Mouse (Mus musculus) neural tube, embryonic 11.5 days (tissue): ENCODE data around the gene Adh4. TPM values are rescaled to one million over a fixed set of nuclear protein-coding genes. Genes with fewer than 3 reads are reported as not detected.

Experiments used
- ATAC-seq: fragments of 200-750 bp; cut with Nextera tagmentation; 2 replicates; pipeline ENCODE4 v1.8.0; 2017; ENCODE audit warnings: moderate number of reproducible peaks, mild to moderate bottlenecking, moderate TSS enrichment, moderate library complexity; ENCODE audit not compliant: insufficient read depth, low FRiP score, low TSS enrichment
- DNase-seq: peaks from one replicate; pipeline ENCODE4 v3.0.0-alpha.2; 2015; ENCODE audit warnings: low spot score
- H3K27ac ChIP-seq: fragments of 300-500 bp; sonication (generic); 2 replicates; pipeline ENCODE4 v1.5.1; 2014; ENCODE audit warnings: low read depth, mild to moderate bottlenecking, low read length
- H3K27me3 ChIP-seq: fragments of 300-500 bp; sonication (generic); 2 replicates; pipeline ENCODE4 v1.6.1; 2014; ENCODE audit warnings: mild to moderate bottlenecking, low read length, mixed read lengths; ENCODE audit not compliant: control insufficient read depth, insufficient read depth
- H3K36me3 ChIP-seq: fragments of 300-500 bp; sonication (generic); 2 replicates; pipeline ENCODE4 v1.6.1; 2014; ENCODE audit warnings: mild to moderate bottlenecking, low read length, moderate library complexity, mixed read lengths; ENCODE audit not compliant: control insufficient read depth, insufficient read depth
- H3K4me1 ChIP-seq: fragments of 300-500 bp; sonication (generic); 2 replicates; pipeline ENCODE4 v1.6.1; 2014; ENCODE audit warnings: low read length, mixed read lengths; ENCODE audit not compliant: control insufficient read depth, insufficient read depth
- H3K4me2 ChIP-seq: fragments of 300-500 bp; sonication (generic); 2 replicates; pipeline ENCODE4 v1.6.1; 2014; ENCODE audit warnings: low read depth, mild to moderate bottlenecking, moderate library complexity
- H3K4me3 ChIP-seq: fragments of 300-500 bp; sonication (generic); 2 replicates; pipeline ENCODE4 v1.5.1; 2014; ENCODE audit warnings: low read depth, low read length
- H3K9ac ChIP-seq: fragments of 300-500 bp; sonication (generic); 2 replicates; pipeline ENCODE4 v1.6.1; 2014; ENCODE audit warnings: mild to moderate bottlenecking, low read length
- H3K9me3 ChIP-seq: fragments of 300-500 bp; sonication (generic); 2 replicates; pipeline ENCODE4 v1.6.1; 2016; ENCODE audit warnings: low read length; ENCODE audit not compliant: control insufficient read depth
- WGBS: fragments of 180-500 bp; shearing (Covaris S2); extraction: QIAGEN DNeasy Blood & Tissue Kit; methylation state at CpG from one replicate; pipeline ENCODE4 v1.1.7; 2014; 5-methylcytosine and 5-hydroxymethylcytosine counted together
- polyA plus RNA-seq: library from polyadenylated mRNA; unstranded; fragments of >200 nt; fragmentation: Nextera tagmentation; extraction: Ambion mirVana; gene quantifications from 2 replicates; pipeline ENCODE4 v1.2.1, GENCODE M21; 2014

Adh4 gene
- polyA plus RNA-seq, 1 experiment from 2014 or later = not detected

GRCm38 (mm10) chr3:138471066-138471465 lies 55.8 kb downstream of the Adh4 start:
- H3K4me1 ChIP-seq = no peaks in the 10 kb centered on the region
- no peaks in the 10 kb centered on the region for H3K9me3 ChIP-seq
- H3K27ac ChIP-seq = no peak overlapping the region
- no peak for DNase-seq
- ATAC-seq = no peak
- 89% methylated on average over 3 of the region's 3 CpGs for WGBS
- no peak overlapping the region for H3K4me2 ChIP-seq
- H3K27me3 ChIP-seq = no peaks in the 10 kb centered on the region
- H3K9ac ChIP-seq = no peak overlapping the region
- no peak overlapping the region for H3K4me3 ChIP-seq
- peaks cover 9% of the 10 kb centered on the region for H3K36me3 ChIP-seq

- H3K36me3 ChIP-seq = peaks cover under 1% of the 10 kb centered on the region; the same call in 1 of the 2 replicates
- 94% methylated on average over 8 of the region's 8 CpGs for WGBS
- DNase-seq (no peak), ATAC-seq (no peak)
- no peaks in the 10 kb centered on the region; the same call in 1 of the 2 replicates for H3K9me3 ChIP-seq
- H3K4me3 ChIP-seq = no peak overlapping the region
- no peaks in the 10 kb centered on the region for H3K4me1 ChIP-seq
- H3K9ac ChIP-seq = no peak overlapping the region
- H3K27ac ChIP-seq = no peak overlapping the region
- H3K4me2 ChIP-seq = no peak overlapping the region
- H3K27me3 ChIP-seq = no peaks in the 10 kb centered on the region
These were observed 64.2 kb downstream of the Adh4 start for GRCm38 (mm10) chr3:138479489-138479888.

Other genes with a start within 250 kb of the Adh4 start
- not detected in 2 replicates for gene 4930579F01Rik, start 221.6 kb upstream of the Adh4 start, polyA plus RNA-seq
- 0.13 TPM in 1 of 2 replicates, not detected in the other for gene Adh7, start 197.7 kb upstream of the Adh4 start, polyA plus RNA-seq
- 1.9 and 2.1 TPM in 2 replicates for gene Adh1, start 154.5 kb upstream of the Adh4 start, polyA plus RNA-seq
- not detected in 2 replicates for gene Adh6a, start 102.2 kb upstream of the Adh4 start, polyA plus RNA-seq
- 0.53 and 0.68 TPM in 2 replicates for gene Adh6b, start 73.7 kb upstream of the Adh4 start, polyA plus RNA-seq
- 248 and 254 TPM in 2 replicates for gene Adh5, start 27.6 kb downstream of the Adh4 start, polyA plus RNA-seq
- gene Metap1, start 74.0 kb downstream of the Adh4 start, polyA plus RNA-seq = 69.0 and 69.6 TPM in 2 replicates
- 458 and 468 TPM in 2 replicates for gene Eif4e, start 110.7 kb downstream of the Adh4 start, polyA plus RNA-seq